Mouse (Mus musculus): ENCODE measurements at regions not wholly inside any gene's neighbourhood (a gene's known extent, or its start where the extent isn't known, plus 50 kb on each side); places are given as distances from the start of the nearest gene placed in this dataset.

- TF ChIP-seq MAX (IDR thresholded peaks at IDR 0.05; ENCODE audit: low read length) (no peak), TBP (conservative IDR thresholded peaks at IDR 0.05; ENCODE audit: low read depth, low read length) (0 out of 2 replicates have a peak, but pooled peaks have one; percentile 50), ZKSCAN1 (IDR thresholded peaks at IDR 0.05; ENCODE audit: borderline replicate concordance, low read depth, low read length) (no peak), NRF1 (IDR thresholded peaks at IDR 0.05; ENCODE audit: low read depth, low read length) (no peak), POLR2A (IDR thresholded peaks at IDR 0.05; ENCODE audit: low read depth, low read length) (peak; percentile 32; the same call in 1 of the 2 replicates), USF2 (conservative IDR thresholded peaks at IDR 0.05; ENCODE audit: low read depth, low read length) (no peak), E2F4 (IDR thresholded peaks at IDR 0.05; ENCODE audit: insufficient replicate concordance, low read depth, low read length) (no peak), RAD21 (IDR thresholded peaks at IDR 0.05; ENCODE audit: low read depth, low read length) (no peak), ZC3H11A (IDR thresholded peaks at IDR 0.05; ENCODE audit: low read depth, low read length) (no peak), CHD2 (IDR thresholded peaks at IDR 0.05; ENCODE audit: low read length) (no peak; the same call in 1 of the 2 replicates), EP300 (IDR thresholded peaks at IDR 0.05; ENCODE audit: low read length) (peak; percentile 68)
Measured at GRCm38 (mm10) chr19:18334639-18335038, 297.0 kb downstream of the Ostf1 start (continued).

GRCm38 (mm10) chr19:18331811-18332210, 299.8 kb downstream of the Ostf1 start:
- no peaks in the 10 kb centered on the region for H3K9me3 ChIP-seq (replicated peaks; ENCODE audit: low read length)
- H3K9ac ChIP-seq (ENCODE audit: insufficient read depth, low read depth): no peak overlapping the region
- no peak for DNase-seq (ENCODE audit: extremely low read depth)
- no peaks in the 10 kb centered on the region for H3K27me3 ChIP-seq (replicated peaks)
- H3K36me3 ChIP-seq (replicated peaks in 1 of 2; ENCODE audit: control insufficient read depth in 1 of 2, insufficient read depth in 1 of 2, low read length in 1 of 2): no peaks in the 10 kb centered on the region
- H3K4me3 ChIP-seq (replicated peaks in 1 of 3; ENCODE audit: low read depth in 2 of 3, low read length in 2 of 3, poor library complexity in 1 of 3): no peak overlapping the region
- H3K4me2 ChIP-seq (ENCODE audit: insufficient read depth, low read depth, poor library complexity, severe bottlenecking): no peak overlapping the region
- TF ChIP-seq SIN3A (IDR thresholded peaks at IDR 0.05; ENCODE audit: low read length): no peak
- TF ChIP-seq CHD1 (IDR thresholded peaks at IDR 0.05; ENCODE audit: low read depth, low read length): no peak
- no peak for TF ChIP-seq JUN (IDR thresholded peaks at IDR 0.05; ENCODE audit: insufficient read depth, low read depth, low read length)
- no peak for TF ChIP-seq USF2 (conservative IDR thresholded peaks at IDR 0.05; ENCODE audit: low read depth, low read length)
- no peak overlapping the region for H3K27ac ChIP-seq (ENCODE audit: insufficient read depth, low read depth)
- dilution Hi-C loops (cut with MboI; ENCODE audit: extremely low pct_ligation_motif_present, extremely low pct_unique_long_range_greater_than_20kb, low sequenced_read_pairs) (no loop called here), in situ Hi-C loops (cut with MboI; ENCODE audit: low pct_ligation_motif_present, low pct_unique_long_range_greater_than_20kb, low sequenced_read_pairs) (no loop called here)
- H3K4me1 ChIP-seq (ENCODE audit: control insufficient read depth in 1 of 2, insufficient read depth in 2 of 2): peaks cover 18 to 39% of the 10 kb centered on the region in 2 experiments
- H3K79me2 ChIP-seq (replicated peaks; ENCODE audit: control insufficient read depth, extremely low read depth, insufficient read depth, poor library complexity, severe bottlenecking): no peaks in the 10 kb centered on the region

- no peak for TF ChIP-seq ZMIZ1 (IDR thresholded peaks at IDR 0.05; ENCODE audit: low read depth, low read length)
- TF ChIP-seq MAZ (IDR thresholded peaks at IDR 0.05; ENCODE audit: low read depth, low read length): no peak
- TF ChIP-seq CTCF (conservative IDR thresholded peaks at IDR 0.05 in 1 of 2, IDR thresholded peaks at IDR 0.05 in 1 of 2; ENCODE audit: low read depth in 2 of 2, low read length in 2 of 2): no peak
- no peak for TF ChIP-seq ZKSCAN1 (IDR thresholded peaks at IDR 0.05; ENCODE audit: borderline replicate concordance, low read depth, low read length)
- dilution Hi-C loops (cut with MboI; ENCODE audit: extremely low pct_ligation_motif_present, extremely low pct_unique_long_range_greater_than_20kb, low sequenced_read_pairs) (no loop called here), in situ Hi-C loops (cut with MboI; ENCODE audit: low pct_ligation_motif_present, low pct_unique_long_range_greater_than_20kb, low sequenced_read_pairs) (no loop called here)
- Histone ChIP-seq H3K79me2 (replicated peaks; ENCODE audit: control insufficient read depth, extremely low read depth, insufficient read depth, poor library complexity, severe bottlenecking) (no peaks in the 10 kb centered on the region), H3K4me1 (ENCODE audit: control insufficient read depth in 1 of 2, insufficient read depth in 2 of 2) (peaks cover 8 to 17% of the 10 kb centered on the region in 2 experiments), H3K27me3 (replicated peaks) (no peaks in the 10 kb centered on the region), H3K9ac (ENCODE audit: insufficient read depth, low read depth) (no peak overlapping the region), H3K4me3 (replicated peaks in 1 of 3; ENCODE audit: low read depth in 2 of 3, low read length in 2 of 3, poor library complexity in 1 of 3) (no peak overlapping the region), H3K27ac (ENCODE audit: insufficient read depth, low read depth) (no peak overlapping the region), H3K9me3 (replicated peaks; ENCODE audit: low read length) (no peaks in the 10 kb centered on the region), H3K4me2 (ENCODE audit: insufficient read depth, low read depth, poor library complexity, severe bottlenecking) (no peak overlapping the region), H3K36me3 (replicated peaks in 1 of 2; ENCODE audit: control insufficient read depth in 1 of 2, insufficient read depth in 1 of 2, low read length in 1 of 2) (no peaks in the 10 kb centered on the region)
- DNase-seq (ENCODE audit: extremely low read depth): no peak
Measured at GRCm38 (mm10) chr19:18329421-18329820, 302.2 kb downstream of the Ostf1 start.
